Mouse (Mus musculus): Measurements from ENCODE around the gene Ifitm5. TPM values are rescaled to one million over a fixed set of nuclear protein-coding genes. Genes with fewer than 3 reads are reported as not detected.
A peak's percentile ranks its signal among the peaks of the same experiment; 100 is the strongest.

Gene Ifitm5
- polyA plus RNA-seq (2015; fragmentation: Nextera tagmentation; extraction: Ambion mirVana) = 0.41 and 0.48 TPM in 2 replicates

DNA sequence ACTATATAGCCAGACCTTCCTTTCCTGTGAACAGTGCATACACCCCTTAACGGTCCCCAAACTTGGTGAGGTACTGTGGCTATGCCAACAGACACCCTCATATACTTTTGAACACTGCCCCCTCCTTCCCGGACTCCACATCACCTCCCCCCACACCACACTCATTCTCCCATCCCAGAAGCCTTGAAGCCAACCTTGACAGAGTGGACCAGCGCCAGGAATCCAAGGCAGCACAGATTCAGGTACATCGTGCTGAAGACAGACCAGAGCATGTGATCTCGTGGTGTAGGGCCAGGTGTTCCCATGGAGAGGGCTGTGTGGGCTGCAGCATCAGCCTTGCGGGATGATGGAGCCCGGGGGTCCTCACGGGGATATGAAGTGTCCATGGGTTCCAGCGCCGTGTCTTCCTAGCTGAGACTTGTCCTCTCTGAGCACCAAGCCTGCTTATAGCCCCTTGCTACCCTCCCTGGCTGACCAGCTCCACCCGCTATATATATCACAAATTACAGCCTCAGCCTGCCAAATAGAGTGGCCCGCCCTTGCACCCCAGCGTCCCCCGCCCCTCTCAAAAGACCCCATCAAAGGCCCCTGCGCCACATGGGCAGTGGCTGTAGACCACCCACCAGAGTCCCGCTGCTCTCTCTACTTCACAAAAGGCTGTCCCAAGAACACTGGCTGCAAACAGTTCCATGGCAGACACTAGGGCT, at the start of gene Ifitm5:
Gene Ifitm5, minus strand, starts transcription at position 468 of the 707 bp plus-strand sequence.
- no peak for ATAC-seq
- Histone ChIP-seq H3K27me3 (ENCODE audit: insufficient read depth, low read length) (no peaks in the 10 kb centered on the region), H3K4me3 (ENCODE audit: low read depth, low read length) (no peak within 1 kb of the TSS), H3K36me3 (replicated peaks; ENCODE audit: insufficient read depth, low read length) (peaks cover 41% of the 10 kb centered on the region), H3K9me3 (ENCODE audit: low read length) (no peaks in the 10 kb centered on the region), H3K9ac (replicated peaks) (0 out of 2 replicates have a peak within 1 kb of the TSS, but pooled peaks have one; percentile 7), H3K4me1 (ENCODE audit: insufficient read depth) (peaks cover 29% of the 10 kb centered on the region), H3K27ac (ENCODE audit: low read depth) (peak within 1 kb of the TSS; percentile 67), H3K4me2 (ENCODE audit: low read depth, low read length) (no peak within 1 kb of the TSS)
- TF ChIP-seq EP300 (IDR thresholded peaks at IDR 0.05; ENCODE audit: low read depth) (no peak), CTCF (IDR thresholded peaks at IDR 0.05; ENCODE audit: low read depth) (no peak)
- DNase-seq = no peak
- WGBS (ENCODE audit: insufficient replicate concordance) = 83% methylated on average over 16 of the region's 16 CpGs

DNA sequence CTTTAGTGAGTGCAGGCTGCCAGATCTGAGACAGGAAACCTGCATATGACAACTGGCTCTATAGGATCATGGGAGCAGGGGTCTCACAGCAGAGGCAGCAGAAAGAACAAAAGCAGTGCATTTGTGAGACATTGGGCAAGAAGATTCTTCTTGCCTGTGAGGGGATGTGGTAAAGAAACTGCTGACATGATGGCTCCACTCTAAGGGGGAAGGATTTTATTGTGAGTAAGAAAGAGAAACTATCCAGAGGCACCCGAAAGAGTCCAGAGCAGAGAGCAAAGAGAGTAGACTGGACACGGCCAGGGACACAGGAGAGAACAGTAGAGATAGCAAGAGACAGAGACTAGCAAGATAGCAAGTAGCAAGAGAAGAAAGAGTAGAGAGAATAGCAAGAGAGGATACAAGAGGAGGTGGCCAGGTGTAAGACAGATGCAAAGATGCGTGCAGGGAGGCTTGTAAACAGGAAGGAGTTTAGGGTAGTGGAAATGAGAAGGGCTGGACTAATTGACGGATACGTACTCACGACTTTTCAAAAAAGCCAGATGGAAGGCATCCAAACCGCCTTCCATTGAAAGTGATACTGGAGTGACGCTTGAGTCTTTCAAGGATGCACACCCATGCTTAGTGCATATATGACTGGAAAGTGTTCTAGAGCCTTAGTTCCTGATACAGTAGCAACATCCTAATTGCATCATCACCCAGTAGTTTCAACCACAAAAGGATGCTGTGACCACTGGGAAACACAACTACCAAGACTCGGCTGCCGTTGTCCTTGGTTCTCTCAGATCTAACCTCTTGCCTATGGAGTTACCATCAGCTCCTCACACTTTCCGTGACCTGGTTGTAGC, 49.0 kb upstream of the Ifitm5 start:
- H3K4me3 ChIP-seq (ENCODE audit: low read depth, low read length) = peak overlapping the region; percentile 18; the same call in 1 of the 2 replicates
- peak overlapping the region; percentile 27; the same call in 1 of the 2 replicates for H3K9ac ChIP-seq (replicated peaks)
- H3K4me2 ChIP-seq (ENCODE audit: low read depth, low read length) = peak overlapping the region; percentile 27; the same call in 1 of the 2 replicates
- ATAC-seq (peak; percentile 72), DNase-seq (no peak)
- H3K9me3 ChIP-seq (ENCODE audit: low read length) = no peaks in the 10 kb centered on the region
- WGBS (ENCODE audit: insufficient replicate concordance) = 57% methylated on average over 11 of the region's 11 CpGs
- H3K27me3 ChIP-seq (ENCODE audit: insufficient read depth, low read length) = no peaks in the 10 kb centered on the region
- peaks cover 3% of the 10 kb centered on the region; the same call in 1 of the 2 replicates for H3K4me1 ChIP-seq (ENCODE audit: insufficient read depth)
- peak overlapping the region; percentile 81 for H3K27ac ChIP-seq (ENCODE audit: low read depth)
- TF ChIP-seq EP300 (IDR thresholded peaks at IDR 0.05; ENCODE audit: low read depth) (peak; percentile 39; the same call in 1 of the 2 replicates), CTCF (IDR thresholded peaks at IDR 0.05; ENCODE audit: low read depth) (no peak)
- no peaks in the 10 kb centered on the region for H3K36me3 ChIP-seq (replicated peaks; ENCODE audit: insufficient read depth, low read length)

GRCm38 (mm10) chr7:140997817-140998216, 47.7 kb upstream of the Ifitm5 start:
- WGBS (ENCODE audit: insufficient replicate concordance) = 25% methylated on average over 1 of the region's 1 CpGs
- peak overlapping the region; percentile 81 for H3K27ac ChIP-seq (ENCODE audit: low read depth)

DNA sequence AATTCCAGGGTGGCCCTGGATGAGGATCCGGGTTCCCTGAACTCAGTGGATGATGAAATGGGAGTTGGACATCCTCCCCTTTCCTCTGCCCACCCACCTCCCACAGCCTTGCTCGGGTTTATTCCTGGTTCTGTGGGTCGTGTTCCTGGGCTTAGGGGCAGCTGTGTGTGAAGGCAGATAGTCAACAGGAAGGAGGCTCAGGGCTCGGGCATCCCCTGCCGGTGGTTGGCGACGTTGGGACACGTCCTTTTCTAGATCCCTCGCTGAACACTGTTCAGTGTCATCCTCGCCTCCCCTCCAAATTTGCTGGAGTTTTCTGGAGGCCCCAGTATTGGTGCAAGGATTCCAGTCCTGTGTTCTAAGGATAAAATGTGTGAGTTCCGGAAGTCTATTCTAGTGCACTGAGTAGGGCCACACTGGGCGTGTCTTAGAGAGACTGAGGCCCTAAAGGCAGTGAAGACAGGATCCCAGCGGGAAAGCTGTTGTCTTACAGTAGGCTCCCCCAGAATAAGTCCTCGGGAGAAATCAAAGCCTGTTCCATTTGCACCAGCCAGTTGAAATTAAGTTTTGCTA, 41.1 kb upstream of the Ifitm5 start:
- Histone ChIP-seq H3K4me2 (ENCODE audit: low read depth, low read length) (no peak overlapping the region), H3K4me1 (ENCODE audit: insufficient read depth) (no peaks in the 10 kb centered on the region), H3K4me3 (ENCODE audit: low read depth, low read length) (no peak overlapping the region), H3K27ac (ENCODE audit: low read depth) (no peak overlapping the region), H3K36me3 (replicated peaks; ENCODE audit: insufficient read depth, low read length) (no peaks in the 10 kb centered on the region), H3K27me3 (ENCODE audit: insufficient read depth, low read length) (no peaks in the 10 kb centered on the region), H3K9me3 (ENCODE audit: low read length) (no peaks in the 10 kb centered on the region), H3K9ac (replicated peaks) (no peak overlapping the region)
- 0 out of 2 replicates have a peak, but pooled peaks have one; percentile 21 for ATAC-seq
- no peak for TF ChIP-seq EP300 (IDR thresholded peaks at IDR 0.05; ENCODE audit: low read depth)
- TF ChIP-seq CTCF (IDR thresholded peaks at IDR 0.05; ENCODE audit: low read depth) = peak; percentile 39
- WGBS (ENCODE audit: insufficient replicate concordance) = 40% methylated on average over 14 of the region's 14 CpGs
- DNase-seq = peak; percentile 28

More at GRCm38 (mm10) chr7:140997817-140998216, 47.7 kb upstream of the Ifitm5 start:
- Histone ChIP-seq H3K9me3 (ENCODE audit: low read length) (no peaks in the 10 kb centered on the region), H3K4me1 (ENCODE audit: insufficient read depth) (peaks cover 3% of the 10 kb centered on the region; the same call in 1 of the 2 replicates), H3K9ac (replicated peaks) (no peak overlapping the region), H3K4me2 (ENCODE audit: low read depth, low read length) (0 out of 2 replicates have a peak overlapping the region, but pooled peaks have one; percentile 22), H3K27me3 (ENCODE audit: insufficient read depth, low read length) (no peaks in the 10 kb centered on the region), H3K4me3 (ENCODE audit: low read depth, low read length) (no peak overlapping the region), H3K36me3 (replicated peaks; ENCODE audit: insufficient read depth, low read length) (no peaks in the 10 kb centered on the region)
- TF ChIP-seq CTCF (IDR thresholded peaks at IDR 0.05; ENCODE audit: low read depth) (no peak), EP300 (IDR thresholded peaks at IDR 0.05; ENCODE audit: low read depth) (no peak)
- peak; percentile 14 for DNase-seq
- ATAC-seq = peak; percentile 38; the same call in 1 of the 2 replicates

DNA sequence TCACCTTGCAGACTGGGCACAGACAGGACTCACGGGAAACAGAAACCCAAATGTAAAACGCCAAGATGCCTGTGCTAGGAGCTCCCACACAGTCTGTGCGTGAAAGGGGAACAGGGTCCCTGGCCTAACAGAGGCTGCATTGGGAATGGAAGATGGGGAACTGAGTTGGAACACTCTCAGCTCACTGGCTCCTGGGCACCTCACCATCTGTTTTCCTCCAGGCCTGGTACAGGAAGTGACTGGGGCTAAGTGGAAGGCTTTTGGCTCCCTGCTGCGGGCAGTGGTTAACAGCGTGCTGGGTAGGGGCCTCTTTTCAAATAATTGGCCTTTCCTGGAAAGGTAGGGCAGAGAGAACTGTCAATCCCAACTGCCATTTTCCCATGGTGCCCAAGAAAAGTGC, 40.5 kb upstream of the Ifitm5 start:
- H3K4me1 ChIP-seq (ENCODE audit: insufficient read depth) = no peaks in the 10 kb centered on the region
- ATAC-seq (peak; percentile 38; the same call in 1 of the 2 replicates), DNase-seq (no peak)
- no peaks in the 10 kb centered on the region for H3K9me3 ChIP-seq (ENCODE audit: low read length)
- H3K9ac ChIP-seq (replicated peaks) = no peak overlapping the region
- peak overlapping the region; percentile 34; the same call in 1 of the 2 replicates for H3K27ac ChIP-seq (ENCODE audit: low read depth)
- H3K4me3 ChIP-seq (ENCODE audit: low read depth, low read length) = no peak overlapping the region
- no peaks in the 10 kb centered on the region for H3K27me3 ChIP-seq (ENCODE audit: insufficient read depth, low read length)
- TF ChIP-seq CTCF (IDR thresholded peaks at IDR 0.05; ENCODE audit: low read depth) = no peak
- WGBS (ENCODE audit: insufficient replicate concordance) = 51% methylated on average over 5 of the region's 5 CpGs
- no peaks in the 10 kb centered on the region for H3K36me3 ChIP-seq (replicated peaks; ENCODE audit: insufficient read depth, low read length)
- no peak overlapping the region for H3K4me2 ChIP-seq (ENCODE audit: low read depth, low read length)
